Mouse (Mus musculus): ENCODE data around the gene Lca5.

- TF ChIP-seq CTCF (IDR thresholded peaks at IDR 0.05; ENCODE audit: low read depth) (no peak), EP300 (IDR thresholded peaks at IDR 0.05; ENCODE audit: low read depth) (no peak)
Observed at GRCm38 (mm10) chr9:83351171-83351570, 89.8 kb downstream of the Lca5 start.
